Mouse (Mus musculus): Measurements from ENCODE around the gene Dctn2.
"Not testable (repeated sequence)": the region's sequence is repeated elsewhere in the genome, so short reads cannot be mapped to it uniquely, and the experiment has no call there.

The Dctn2 gene

DNA sequence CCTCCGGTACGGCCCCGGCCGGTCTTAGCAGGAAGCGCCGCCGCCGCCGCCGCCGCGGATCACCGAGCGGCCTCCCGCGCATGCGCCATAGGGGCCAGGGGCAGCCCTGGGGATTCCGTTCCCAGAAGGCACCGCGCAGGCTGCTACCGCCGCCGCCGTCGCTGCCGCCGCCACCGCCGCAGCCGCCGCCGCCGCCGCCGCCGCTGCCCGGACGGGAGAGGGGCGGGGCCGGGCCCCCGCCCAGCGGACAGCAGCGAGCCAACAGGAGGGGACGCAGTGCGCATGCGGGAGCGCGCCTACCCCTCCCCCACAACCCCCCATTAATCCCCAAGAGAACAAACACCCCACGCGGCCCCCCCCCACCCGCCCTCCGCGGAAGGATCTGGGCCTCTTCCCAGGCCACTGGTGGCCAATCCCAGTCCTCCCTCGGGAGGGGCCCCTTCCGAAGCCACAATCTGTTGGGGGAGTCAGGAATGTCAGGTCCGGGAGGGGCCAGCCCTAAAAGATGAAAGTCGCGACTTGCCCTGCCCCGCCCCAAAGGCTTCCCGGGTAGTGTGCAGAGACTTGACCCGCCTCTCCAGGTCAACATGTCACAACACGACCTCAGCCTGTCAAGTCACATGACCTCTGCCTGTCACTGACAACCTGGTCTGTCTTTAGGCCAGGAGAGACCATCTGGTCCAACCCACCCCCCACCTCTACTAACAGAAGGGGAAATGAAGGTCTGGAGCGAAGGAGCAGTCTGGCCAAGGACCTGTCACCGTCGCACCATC lies 22.8 kb downstream of the Dctn2 start, which contains the start of gene Mbd6:
TSS of gene Mbd6 (minus strand) at position 219 of the 773 bp plus-strand sequence.
- DNase-seq (ENCODE audit: low spot score in 2 of 2): peak; percentile 86 to 92

DNA sequence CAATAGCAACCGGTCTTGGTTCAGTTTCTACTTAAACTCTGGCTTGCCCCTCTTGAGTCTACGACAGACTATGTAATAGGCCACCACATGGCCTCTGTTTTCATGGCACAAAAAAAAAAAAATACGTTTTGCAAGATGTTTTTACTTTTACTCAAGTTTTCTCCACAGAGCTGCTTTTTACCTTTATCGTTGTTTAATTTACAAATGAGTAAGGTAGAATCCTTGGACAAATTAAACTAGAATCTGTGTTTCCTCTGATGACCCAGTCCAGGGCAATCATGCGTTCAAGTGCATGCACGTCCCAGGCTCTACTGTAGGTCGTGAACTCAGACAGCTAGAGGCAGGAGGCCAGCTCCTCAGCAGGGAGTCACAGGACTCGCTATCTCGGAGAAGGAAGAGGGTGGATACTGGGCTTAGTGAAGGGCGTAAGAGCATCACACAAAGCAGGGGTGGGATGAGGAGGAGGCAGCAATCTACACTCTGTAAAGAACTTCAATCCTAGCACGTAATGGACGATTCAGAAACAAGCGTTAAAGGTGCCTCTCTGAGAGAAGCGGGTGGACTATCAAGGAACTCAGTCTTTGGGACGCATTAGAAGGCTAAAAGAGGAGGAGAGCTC lies 23.5 kb downstream of the Dctn2 start:
- DNase-seq (ENCODE audit: low spot score in 2 of 2): peak; percentile 34 to 41

DNA sequence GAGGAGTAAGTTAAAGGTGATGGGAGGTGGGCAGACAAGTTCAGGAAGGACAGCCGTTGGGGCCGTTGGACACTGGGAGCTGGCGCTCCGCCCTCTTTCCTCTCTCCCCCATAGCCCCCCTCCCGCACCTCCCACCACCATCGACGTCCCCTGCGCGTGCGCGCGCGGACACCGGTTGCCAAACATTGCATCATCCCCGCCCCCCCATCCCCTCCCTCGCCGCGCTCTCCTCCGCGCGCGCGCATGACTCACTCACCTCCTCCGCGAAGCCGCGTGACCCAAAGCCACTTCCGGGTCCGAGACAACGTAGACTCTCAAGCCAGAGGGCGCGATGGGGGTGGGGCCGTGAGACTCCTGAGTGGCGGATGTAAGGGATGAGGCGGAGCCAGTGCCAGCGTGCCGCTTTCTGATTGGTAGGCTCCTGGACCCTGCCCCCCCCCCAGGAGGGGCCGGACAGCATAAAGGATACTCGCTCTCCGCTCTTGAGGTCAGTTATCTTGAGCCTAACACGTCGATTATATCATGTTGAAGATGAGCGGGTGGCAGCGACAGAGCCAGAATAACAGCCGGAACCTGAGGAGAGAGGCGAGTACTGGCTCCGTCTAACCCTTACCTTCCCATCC lies 24.2 kb downstream of the Dctn2 start:
- peak; percentile 98 for DNase-seq (ENCODE audit: low spot score in 2 of 2)

DNA sequence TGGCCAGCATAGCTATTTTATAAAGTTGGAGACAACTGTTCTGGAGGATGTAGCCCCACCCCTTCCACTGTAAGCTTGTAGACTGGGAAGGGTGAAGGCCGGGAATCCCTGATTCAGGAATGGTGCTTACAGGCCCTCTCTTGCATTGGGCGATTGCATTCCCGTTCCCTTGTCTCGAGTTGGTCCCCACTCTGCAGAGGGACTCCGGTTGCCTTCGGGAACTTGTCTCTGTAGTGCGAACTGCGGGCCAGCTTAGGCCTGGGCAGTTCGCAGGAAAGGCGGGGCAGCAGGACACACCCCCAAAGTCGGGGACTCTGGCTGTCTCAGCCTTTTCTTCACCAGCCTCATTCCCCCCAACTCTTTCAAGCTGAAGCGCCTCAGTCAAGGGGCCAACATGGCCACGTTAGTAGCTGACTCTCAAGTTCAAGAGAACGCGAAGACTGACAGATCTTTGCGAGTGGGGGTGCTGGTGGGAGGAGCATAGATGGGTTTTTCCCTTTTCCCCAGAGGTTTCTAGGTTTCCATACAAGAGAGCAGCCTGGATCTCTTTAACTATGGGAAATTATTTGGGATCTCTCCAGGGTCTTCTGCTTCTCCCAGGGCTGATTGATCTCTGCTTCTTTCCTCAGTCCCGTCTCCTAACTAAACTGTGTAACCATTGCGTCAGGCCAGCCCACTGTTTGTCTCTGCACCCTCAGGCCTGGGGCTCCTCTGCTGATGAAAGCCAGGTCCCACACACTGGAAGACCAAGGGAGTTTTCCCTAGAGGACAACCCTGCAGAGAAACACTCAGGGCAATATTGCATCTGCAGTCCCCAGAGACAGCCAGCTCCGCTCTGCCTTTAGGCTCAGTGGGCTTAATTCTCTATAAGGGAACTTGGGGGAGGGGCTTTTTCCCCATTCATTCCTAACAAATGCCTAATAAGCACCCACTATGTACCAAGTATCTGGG lies 25.0 kb downstream of the Dctn2 start:
- DNase-seq (ENCODE audit: low spot score in 2 of 2): peak; percentile 43 to 46

DNA sequence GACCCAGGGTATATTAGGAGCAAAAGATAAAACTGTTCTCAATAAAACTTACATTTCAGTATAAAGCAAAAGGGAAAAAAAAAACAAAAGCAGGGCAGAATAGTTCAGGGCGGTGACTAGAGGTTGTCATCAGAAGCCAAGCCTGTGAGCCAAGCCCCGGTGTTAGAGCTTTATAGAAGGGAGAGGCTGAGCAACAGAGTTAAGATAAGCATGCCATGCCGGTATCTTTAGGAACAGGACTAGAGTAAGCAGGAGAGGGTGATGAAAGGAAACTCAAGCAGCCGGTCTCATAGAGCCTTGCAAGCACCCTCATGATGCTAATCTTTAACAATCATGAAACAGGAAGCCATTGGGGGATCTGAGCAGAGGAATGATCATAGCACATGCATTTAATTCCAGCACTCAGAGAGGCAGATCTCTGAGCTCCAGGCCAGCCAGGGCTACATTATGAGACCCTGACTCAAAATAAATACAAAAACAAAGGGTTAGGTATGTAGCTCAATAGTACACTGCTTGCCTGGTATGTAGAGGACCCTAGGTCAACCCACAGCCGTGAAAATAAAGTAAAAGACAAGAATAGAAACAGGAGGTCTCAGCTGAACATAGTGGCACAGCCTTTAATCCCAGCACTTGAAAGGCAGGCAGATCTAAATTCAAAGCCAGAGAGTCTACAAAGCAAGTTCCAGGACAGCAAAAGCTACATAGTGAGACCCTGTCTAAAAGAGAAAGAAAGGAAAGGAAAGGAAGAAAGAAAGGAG lies 25.9 kb downstream of the Dctn2 start:
- DNase-seq (ENCODE audit: low spot score in 2 of 2): no peak

DNA sequence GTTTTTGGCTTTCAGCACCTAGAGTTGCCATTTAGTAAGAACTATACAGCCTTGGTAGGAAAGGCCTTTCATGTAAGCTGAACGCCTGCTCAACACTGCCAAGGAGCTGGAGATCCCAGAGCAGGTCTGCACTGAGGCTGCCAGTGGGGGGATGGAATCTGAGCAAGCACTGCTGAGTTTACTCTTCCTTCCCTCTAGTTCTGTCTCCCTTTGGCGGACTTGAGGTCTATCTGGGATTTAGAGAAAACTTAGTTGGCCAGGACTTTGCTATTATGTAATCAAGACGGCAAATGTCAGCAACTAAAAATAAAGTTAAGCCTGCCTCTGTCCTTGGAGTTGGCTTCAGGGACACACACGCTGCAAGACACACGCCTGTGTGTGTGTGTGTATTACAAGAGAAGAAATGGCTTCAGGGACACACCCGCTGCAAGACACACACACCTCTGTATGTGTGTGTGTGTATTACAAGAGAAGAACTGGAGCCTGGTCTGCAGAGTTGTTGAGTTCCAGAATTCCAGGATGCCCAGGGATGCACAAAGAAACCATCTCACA lies 26.9 kb downstream of the Dctn2 start:
- DNase-seq (ENCODE audit: low spot score in 2 of 2): no peak

DNA sequence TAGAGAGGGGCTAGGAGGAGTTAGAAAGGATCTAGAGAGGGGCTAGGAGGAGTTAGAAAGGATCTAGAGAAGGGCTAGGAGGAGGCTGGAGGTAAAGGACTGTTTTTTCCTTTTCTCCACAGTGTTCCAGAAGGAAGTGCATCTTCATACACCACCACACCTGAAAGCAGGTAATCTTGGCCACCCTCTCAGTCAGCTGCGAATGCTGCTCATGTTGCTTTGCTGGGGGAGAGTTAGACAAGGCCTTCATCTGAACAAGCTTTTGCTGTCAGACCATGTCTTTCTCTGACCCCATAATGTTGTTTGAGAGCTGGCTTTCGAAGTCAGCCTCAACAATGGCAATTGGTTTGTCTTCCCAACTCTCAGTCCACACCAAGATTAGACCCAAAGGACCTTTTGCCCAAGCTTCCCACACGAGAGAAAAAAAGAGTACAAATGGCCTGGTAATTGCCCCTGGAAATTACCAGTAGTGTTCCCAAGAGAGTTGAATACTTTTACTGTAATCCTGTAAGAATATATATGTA lies 27.5 kb downstream of the Dctn2 start:
- no peak for DNase-seq (ENCODE audit: low spot score in 2 of 2)

DNA sequence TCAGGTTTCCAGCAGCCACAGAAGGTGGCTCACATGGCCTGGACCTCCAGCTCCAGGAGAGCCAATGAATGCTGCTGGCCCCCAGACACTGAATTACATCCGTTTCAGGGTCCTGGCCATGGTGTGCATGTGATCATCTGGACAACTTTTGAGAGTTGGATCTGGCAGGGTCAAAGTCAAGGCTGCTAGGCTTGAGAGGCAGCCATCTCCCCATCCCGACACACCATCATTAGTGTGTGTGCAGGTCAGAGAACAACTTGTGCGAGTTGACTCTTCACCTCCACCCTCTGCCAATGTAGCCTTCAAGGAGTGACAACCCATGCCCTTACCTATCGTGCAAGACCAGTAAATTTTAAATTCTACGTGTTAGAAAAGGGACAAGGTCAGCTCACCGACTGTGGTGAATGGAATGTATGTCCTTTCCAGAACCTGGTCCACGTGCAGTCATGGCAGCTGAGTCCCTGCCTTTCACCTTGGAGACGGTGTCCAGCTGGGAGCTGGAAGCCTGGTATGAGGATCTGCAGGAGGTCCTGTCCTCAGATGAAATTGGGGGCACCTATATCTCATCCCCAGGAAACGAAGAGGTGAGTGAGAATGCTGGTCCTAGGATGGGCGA lies 28.8 kb downstream of the Dctn2 start:
- DNase-seq (ENCODE audit: low spot score in 2 of 2): no peak

DNA sequence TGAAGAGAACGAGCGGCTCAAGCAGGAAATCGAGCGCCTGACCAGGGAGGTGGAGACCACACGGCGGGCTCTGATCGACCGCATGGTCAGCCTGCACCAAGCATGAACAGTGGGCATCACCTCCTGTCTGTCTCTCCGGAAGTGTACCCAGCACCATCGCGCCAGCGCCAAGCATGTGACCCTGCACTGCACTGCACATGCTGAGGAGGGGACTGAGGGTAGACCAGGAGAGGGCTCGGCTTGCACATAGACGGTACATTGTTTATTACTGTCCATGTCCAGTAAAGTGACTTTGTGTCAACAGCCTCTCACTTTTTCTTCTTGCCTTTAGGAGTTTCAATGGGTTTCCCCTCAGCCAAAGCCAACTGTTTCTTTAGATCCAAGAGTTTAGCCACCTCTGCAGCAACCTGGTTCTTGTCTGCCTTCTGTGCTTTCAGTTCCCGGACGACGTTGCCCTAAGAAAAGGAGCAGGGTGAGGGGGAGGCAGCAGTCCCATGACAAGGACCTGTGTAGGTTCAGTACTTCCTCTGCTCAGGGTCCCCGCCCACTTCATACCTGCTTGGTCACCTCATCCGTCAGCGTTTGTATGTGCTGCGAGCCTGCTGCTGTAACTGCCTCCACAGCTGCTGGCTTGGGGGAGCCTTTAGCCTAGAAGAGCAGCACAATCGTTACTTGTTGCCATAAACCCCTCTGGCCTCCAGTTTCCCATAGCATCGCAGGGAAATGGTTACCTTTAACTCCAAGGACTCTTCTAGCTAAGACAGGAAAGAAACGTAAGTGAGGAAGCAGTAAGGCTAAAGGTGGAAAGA lies 30.0 kb downstream of the Dctn2 start:
- no peak for DNase-seq (ENCODE audit: low spot score in 2 of 2)

DNA sequence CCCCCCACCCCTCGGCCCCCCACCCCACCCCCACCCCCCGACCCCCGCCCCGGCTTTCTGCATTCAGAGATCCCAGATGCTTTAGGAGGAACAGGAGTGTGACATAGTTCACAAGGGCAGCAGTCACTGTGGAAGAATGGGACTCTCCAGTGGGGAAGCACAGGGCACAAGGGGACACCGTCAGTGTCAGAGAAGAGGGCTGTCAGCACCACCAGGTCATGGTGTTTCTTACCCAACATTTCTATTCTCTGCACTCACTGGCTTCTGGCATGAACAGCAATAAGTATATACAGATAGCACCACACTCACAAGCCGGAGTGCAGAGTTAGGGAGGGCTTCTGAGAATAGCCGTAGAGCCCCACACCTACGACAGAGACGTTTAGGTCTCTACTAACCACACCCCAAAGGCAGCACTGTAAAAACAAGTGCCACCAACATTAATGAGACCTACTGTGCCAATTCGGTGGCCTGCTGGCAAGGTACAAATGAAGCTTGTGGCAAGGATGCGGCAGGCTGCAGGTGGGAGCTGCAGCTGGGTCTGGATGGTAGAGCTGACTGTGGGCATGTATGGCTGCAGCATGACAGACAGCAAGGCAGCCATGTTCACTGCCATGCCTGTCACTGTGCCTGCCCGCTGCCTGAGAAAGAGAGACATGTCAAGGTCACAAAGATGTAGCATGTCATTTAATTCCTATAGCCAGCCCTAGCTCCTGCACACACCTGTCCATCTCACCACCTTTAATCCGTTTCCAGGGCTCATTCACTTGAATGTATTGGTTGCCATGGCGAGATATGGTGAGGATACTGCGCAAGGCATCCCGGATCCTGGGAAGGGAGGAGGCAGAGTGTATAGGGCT lies 31.1 kb downstream of the Dctn2 start:
- no peak for DNase-seq (ENCODE audit: low spot score in 2 of 2)

DNA sequence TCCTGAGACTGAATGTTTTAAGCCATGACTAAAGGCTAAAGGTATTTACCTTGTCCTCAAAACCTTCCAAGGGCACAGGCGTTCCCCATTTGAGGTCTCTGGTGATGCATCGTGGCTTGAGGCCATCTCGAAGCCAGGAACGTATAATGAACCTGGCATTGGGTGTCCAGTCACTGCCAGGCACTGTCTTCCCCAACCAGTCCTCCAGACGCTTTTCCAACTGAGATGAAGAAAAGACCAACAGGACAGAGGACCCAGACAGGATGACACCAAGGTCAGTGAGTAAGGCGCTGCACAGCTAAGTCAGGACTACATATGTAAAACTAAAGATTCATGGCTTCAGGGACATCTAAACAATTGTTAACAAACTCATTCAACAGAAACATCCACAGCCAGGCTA lies 34.2 kb downstream of the Dctn2 start:
- no peak for DNase-seq (ENCODE audit: low spot score in 2 of 2)

DNA sequence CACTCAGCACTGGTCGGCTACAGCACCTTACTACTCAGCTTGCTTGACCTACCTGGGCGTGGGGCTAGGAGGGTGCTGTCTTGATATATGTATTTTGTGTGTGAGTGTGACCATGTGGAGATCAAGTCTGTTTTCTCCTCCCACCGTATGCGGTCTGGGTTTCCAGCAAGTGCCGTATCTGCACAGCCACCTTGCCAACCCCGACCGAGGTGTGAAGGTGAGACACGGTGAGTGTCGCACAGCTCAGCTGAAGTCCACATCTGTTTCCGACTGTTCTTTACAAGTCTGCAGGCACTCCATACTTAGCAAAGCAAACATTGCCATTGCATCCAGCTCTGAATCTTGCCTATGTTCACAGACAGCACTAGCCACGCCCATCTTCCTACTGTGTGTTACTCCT lies 37.0 kb downstream of the Dctn2 start:
- DNase-seq (ENCODE audit: low spot score in 2 of 2): no peak

DNA sequence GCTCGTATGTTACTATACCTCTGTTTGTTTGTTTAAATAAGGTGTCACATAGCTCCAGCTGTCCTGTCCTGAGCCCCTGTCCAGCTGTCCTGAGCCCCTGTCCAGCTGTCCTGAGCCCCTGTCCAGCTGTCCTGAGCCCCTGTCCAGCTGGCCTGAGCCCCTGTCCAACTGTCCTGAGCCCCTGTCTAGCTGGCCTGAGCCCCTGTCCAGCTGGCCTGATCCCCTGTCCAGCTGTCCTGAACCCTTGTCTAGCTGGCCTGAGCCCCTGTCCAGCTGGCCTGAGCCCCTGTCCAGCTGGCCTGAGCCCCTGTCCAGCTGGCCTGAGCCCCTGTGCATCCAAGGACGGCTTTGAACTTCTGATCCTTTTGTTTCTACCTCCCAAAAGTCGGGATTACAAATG lies 43.0 kb downstream of the Dctn2 start:
- DNase-seq (ENCODE audit: low spot score in 2 of 2): not testable (repeated sequence)

DNA sequence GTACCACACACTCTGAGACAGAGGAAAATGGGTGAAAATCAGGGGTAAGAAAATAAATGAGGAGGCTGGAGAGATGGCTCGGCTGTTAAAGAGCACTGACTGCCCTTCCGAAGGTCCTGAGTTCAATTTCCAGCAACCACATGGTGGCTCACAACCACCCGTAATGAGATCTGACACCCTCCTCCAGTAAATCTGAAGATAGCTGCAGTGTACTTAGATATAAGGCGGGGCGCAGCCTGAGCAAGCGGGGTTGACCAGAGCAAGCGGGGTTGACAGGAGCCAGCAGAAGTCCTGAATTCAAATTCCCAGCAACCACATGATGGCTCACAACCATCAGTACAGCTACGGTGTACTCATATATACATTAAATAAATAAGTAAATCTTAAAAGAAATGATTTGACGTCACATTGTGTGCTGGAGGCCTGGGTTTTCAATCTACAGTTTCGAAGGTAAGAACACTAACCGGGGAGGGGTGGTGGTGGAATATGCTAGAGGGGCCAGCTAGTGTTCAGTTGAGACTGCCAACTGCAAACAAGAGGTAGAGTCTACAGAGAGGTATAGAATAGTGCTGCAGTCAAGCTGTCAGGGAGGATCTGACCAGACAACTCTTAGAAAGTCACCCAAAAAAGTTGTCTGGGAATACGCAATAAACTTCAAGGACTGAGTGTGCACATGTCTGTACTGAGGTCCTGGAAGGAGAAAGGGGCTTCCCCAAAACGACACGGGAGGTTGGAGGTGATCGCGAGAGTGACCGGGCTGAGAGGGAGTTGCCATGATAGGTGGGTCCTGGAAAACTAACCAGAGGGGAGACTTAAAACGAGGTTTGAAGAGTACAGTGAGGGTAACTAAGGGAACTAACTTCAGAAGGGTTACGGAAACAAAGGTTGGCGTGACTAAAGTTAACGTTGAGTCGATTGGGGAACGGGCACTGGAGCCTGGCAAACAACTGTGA lies 44.6 kb downstream of the Dctn2 start:
- DNase-seq (ENCODE audit: low spot score in 2 of 2): no peak

DNA sequence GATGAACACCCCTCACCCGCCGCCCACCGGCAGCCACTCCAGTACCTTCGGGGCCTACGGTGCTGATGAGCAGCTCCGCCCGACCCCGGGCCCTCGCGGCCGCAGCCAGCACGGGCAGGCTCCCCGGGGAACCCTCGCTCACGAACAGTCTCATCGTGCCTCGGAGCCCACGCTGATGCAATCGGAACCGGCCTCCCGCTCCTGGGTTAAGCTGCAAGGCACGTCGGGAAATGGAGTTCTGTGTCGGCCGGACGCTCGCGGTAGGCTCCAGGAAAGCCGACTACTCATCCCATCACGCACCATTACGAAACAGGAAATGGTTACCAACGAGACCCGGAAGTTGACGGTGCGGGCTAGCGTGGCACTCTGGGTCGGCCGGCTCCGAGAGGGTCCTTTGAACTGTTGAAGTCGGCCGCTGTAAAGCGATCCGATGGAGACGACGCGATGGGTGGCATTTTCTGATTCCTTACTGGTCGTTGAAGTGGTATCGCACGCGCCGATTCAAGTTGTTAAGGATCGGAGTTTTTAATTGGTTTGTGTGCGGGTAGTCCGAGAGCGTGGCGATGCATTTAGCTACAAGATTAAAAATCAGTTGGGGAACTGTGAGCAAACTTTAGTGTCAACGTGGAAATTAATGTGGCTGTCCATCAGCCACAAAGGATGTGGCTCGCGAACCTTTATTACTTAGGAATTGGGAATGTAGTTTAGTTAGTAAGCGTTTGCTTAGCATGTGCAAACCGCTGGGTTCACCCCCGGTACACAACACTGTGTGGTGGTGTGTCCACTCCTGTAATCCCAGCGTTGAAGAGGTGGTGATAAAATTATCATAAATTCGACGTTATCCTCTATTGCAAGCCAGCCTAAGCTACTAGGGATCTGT lies 45.5 kb downstream of the Dctn2 start, which contains the start of gene Mars:
TSS of gene Mars (minus strand) at position 311 of the 880 bp plus-strand sequence.
- peak; percentile 83 to 86 for DNase-seq (ENCODE audit: low spot score in 2 of 2)

DNA sequence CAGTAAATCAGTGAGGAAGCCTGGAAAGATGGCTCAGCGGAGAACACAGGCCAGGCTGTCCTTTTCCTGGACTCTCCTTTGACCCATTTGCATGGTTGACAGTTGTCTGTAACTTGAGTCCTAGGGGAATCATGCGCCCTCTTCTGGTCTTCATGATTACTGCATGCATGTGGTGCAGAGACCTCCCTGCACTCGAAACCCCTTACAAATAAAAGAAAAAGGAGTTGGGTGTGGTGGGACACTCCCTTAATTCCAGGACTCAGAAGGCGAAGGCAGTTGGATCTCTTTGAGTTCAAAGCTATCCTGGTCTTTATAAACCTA lies 46.1 kb downstream of the Dctn2 start:
- peak; percentile 70 to 85 for DNase-seq (ENCODE audit: low spot score in 2 of 2)
